Mouse (Mus musculus): ENCODE data around the gene Slc4a11. TPM values are rescaled to one million over a fixed set of nuclear protein-coding genes. Genes with fewer than 3 reads are reported as not detected.

The Slc4a11 gene
- polyA plus RNA-seq, 1 experiment from 2014 or later: 0.57 TPM

GRCm38 (mm10) chr2:130728906-130729585 lies 31.7 kb upstream of the Slc4a11 start:
- Histone ChIP-seq H3K4me1 (ENCODE audit: control insufficient read depth, insufficient read depth, low read length) (no peaks in the 10 kb centered on the region), H3K27me3 (ENCODE audit: control insufficient read depth, insufficient read depth, low read length) (no peaks in the 10 kb centered on the region), H3K27ac (replicated peaks; ENCODE audit: low read depth, low read length) (no peak overlapping the region), H3K9ac (ENCODE audit: low read length) (no peak overlapping the region), H3K36me3 (ENCODE audit: control insufficient read depth, insufficient read depth, low read length) (peaks cover 8% of the 10 kb centered on the region; the same call in 1 of the 2 replicates), H3K4me3 (ENCODE audit: low read depth, low read length) (no peak overlapping the region), H3K9me3 (ENCODE audit: control insufficient read depth, low read length) (no peaks in the 10 kb centered on the region), H3K4me2 (ENCODE audit: low read depth, severe bottlenecking) (no peak overlapping the region)
- no peak for ATAC-seq (ENCODE audit: insufficient number of reproducible peaks, low FRiP score, low TSS enrichment, low read depth)
- no peak for DNase-seq (ENCODE audit: low spot score)
- WGBS: 92% methylated on average over 2 of the region's 2 CpGs

GRCm38 (mm10) chr2:130727752-130728151 lies 30.4 kb upstream of the Slc4a11 start:
- H3K9me3 ChIP-seq (ENCODE audit: control insufficient read depth, low read length): no peaks in the 10 kb centered on the region
- 93% methylated on average over 1 of the region's 1 CpGs for WGBS
- no peak overlapping the region for H3K4me2 ChIP-seq (ENCODE audit: low read depth, severe bottlenecking)
- no peak overlapping the region for H3K9ac ChIP-seq (ENCODE audit: low read length)
- no peaks in the 10 kb centered on the region for H3K27me3 ChIP-seq (ENCODE audit: control insufficient read depth, insufficient read depth, low read length)
- H3K36me3 ChIP-seq (ENCODE audit: control insufficient read depth, insufficient read depth, low read length): peaks cover 8% of the 10 kb centered on the region; the same call in 1 of the 2 replicates
- no peak overlapping the region for H3K27ac ChIP-seq (replicated peaks; ENCODE audit: low read depth, low read length)
- DNase-seq (ENCODE audit: low spot score): no peak
- no peak overlapping the region for H3K4me3 ChIP-seq (ENCODE audit: low read depth, low read length)
- ATAC-seq (ENCODE audit: insufficient number of reproducible peaks, low FRiP score, low TSS enrichment, low read depth): no peak
- no peaks in the 10 kb centered on the region for H3K4me1 ChIP-seq (ENCODE audit: control insufficient read depth, insufficient read depth, low read length)

- Histone ChIP-seq H3K36me3 (ENCODE audit: control insufficient read depth, insufficient read depth, low read length) (peaks cover 6% of the 10 kb centered on the region; the same call in 1 of the 2 replicates), H3K9me3 (ENCODE audit: control insufficient read depth, low read length) (no peaks in the 10 kb centered on the region), H3K27ac (replicated peaks; ENCODE audit: low read depth, low read length) (no peak overlapping the region), H3K4me2 (ENCODE audit: low read depth, severe bottlenecking) (no peak overlapping the region), H3K4me3 (ENCODE audit: low read depth, low read length) (no peak overlapping the region), H3K4me1 (ENCODE audit: control insufficient read depth, insufficient read depth, low read length) (no peaks in the 10 kb centered on the region), H3K27me3 (ENCODE audit: control insufficient read depth, insufficient read depth, low read length) (no peaks in the 10 kb centered on the region), H3K9ac (ENCODE audit: low read length) (no peak overlapping the region)
- DNase-seq (ENCODE audit: low spot score) (no peak), ATAC-seq (ENCODE audit: insufficient number of reproducible peaks, low FRiP score, low TSS enrichment, low read depth) (no peak)
- WGBS: 89% methylated on average over 4 of the region's 4 CpGs
These were observed 27.1 kb upstream of the Slc4a11 start for GRCm38 (mm10) chr2:130724369-130724768.

GRCm38 (mm10) chr2:130717951-130718350 lies 20.6 kb upstream of the Slc4a11 start:
- Histone ChIP-seq H3K4me2 (ENCODE audit: low read depth, severe bottlenecking) (no peak overlapping the region), H3K9me3 (ENCODE audit: control insufficient read depth, low read length) (no peaks in the 10 kb centered on the region), H3K27me3 (ENCODE audit: control insufficient read depth, insufficient read depth, low read length) (no peaks in the 10 kb centered on the region), H3K4me1 (ENCODE audit: control insufficient read depth, insufficient read depth, low read length) (no peaks in the 10 kb centered on the region), H3K9ac (ENCODE audit: low read length) (no peak overlapping the region), H3K36me3 (ENCODE audit: control insufficient read depth, insufficient read depth, low read length) (peaks cover 3% of the 10 kb centered on the region; the same call in 1 of the 2 replicates), H3K4me3 (ENCODE audit: low read depth, low read length) (no peak overlapping the region), H3K27ac (replicated peaks; ENCODE audit: low read depth, low read length) (no peak overlapping the region)
- no peak for DNase-seq (ENCODE audit: low spot score)
- WGBS: 70% methylated on average over 6 of the region's 6 CpGs
- ATAC-seq (ENCODE audit: insufficient number of reproducible peaks, low FRiP score, low TSS enrichment, low read depth): no peak

GRCm38 (mm10) chr2:130707057-130707456 lies 9.7 kb upstream of the Slc4a11 start:
- Histone ChIP-seq H3K27me3 (ENCODE audit: control insufficient read depth, insufficient read depth, low read length) (no peaks in the 10 kb centered on the region), H3K4me3 (ENCODE audit: low read depth, low read length) (no peak overlapping the region), H3K4me2 (ENCODE audit: low read depth, severe bottlenecking) (no peak overlapping the region), H3K9me3 (ENCODE audit: control insufficient read depth, low read length) (no peaks in the 10 kb centered on the region), H3K9ac (ENCODE audit: low read length) (no peak overlapping the region), H3K36me3 (ENCODE audit: control insufficient read depth, insufficient read depth, low read length) (no peaks in the 10 kb centered on the region), H3K27ac (replicated peaks; ENCODE audit: low read depth, low read length) (no peak overlapping the region), H3K4me1 (ENCODE audit: control insufficient read depth, insufficient read depth, low read length) (no peaks in the 10 kb centered on the region)
- ATAC-seq (ENCODE audit: insufficient number of reproducible peaks, low FRiP score, low TSS enrichment, low read depth) (no peak), DNase-seq (ENCODE audit: low spot score) (no peak)
- WGBS: 53% methylated on average over 10 of the region's 10 CpGs

- no peak overlapping the region for H3K4me3 ChIP-seq (ENCODE audit: low read depth, low read length)
- no peaks in the 10 kb centered on the region for H3K27me3 ChIP-seq (ENCODE audit: control insufficient read depth, insufficient read depth, low read length)
- H3K36me3 ChIP-seq (ENCODE audit: control insufficient read depth, insufficient read depth, low read length): no peaks in the 10 kb centered on the region
- no peaks in the 10 kb centered on the region for H3K4me1 ChIP-seq (ENCODE audit: control insufficient read depth, insufficient read depth, low read length)
- no peak overlapping the region for H3K27ac ChIP-seq (replicated peaks; ENCODE audit: low read depth, low read length)
- H3K9me3 ChIP-seq (ENCODE audit: control insufficient read depth, low read length): no peaks in the 10 kb centered on the region
- ATAC-seq (ENCODE audit: insufficient number of reproducible peaks, low FRiP score, low TSS enrichment, low read depth) (no peak), DNase-seq (ENCODE audit: low spot score) (no peak)
- no peak overlapping the region for H3K4me2 ChIP-seq (ENCODE audit: low read depth, severe bottlenecking)
- H3K9ac ChIP-seq (ENCODE audit: low read length): no peak overlapping the region
- 60% methylated on average over 4 of the region's 4 CpGs for WGBS
These were observed 9.3 kb upstream of the Slc4a11 start for GRCm38 (mm10) chr2:130706602-130707001.

GRCm38 (mm10) chr2:130705178-130705577 lies 7.9 kb upstream of the Slc4a11 start:
- no peaks in the 10 kb centered on the region for H3K9me3 ChIP-seq (ENCODE audit: control insufficient read depth, low read length)
- H3K4me2 ChIP-seq (ENCODE audit: low read depth, severe bottlenecking): no peak overlapping the region
- H3K27me3 ChIP-seq (ENCODE audit: control insufficient read depth, insufficient read depth, low read length): no peaks in the 10 kb centered on the region
- 65% methylated on average over 6 of the region's 6 CpGs for WGBS
- DNase-seq (ENCODE audit: low spot score): no peak
- no peak for ATAC-seq (ENCODE audit: insufficient number of reproducible peaks, low FRiP score, low TSS enrichment, low read depth)
- no peak overlapping the region for H3K27ac ChIP-seq (replicated peaks; ENCODE audit: low read depth, low read length)
- H3K36me3 ChIP-seq (ENCODE audit: control insufficient read depth, insufficient read depth, low read length): no peaks in the 10 kb centered on the region
- H3K4me3 ChIP-seq (ENCODE audit: low read depth, low read length): no peak overlapping the region
- no peak overlapping the region for H3K9ac ChIP-seq (ENCODE audit: low read length)
- H3K4me1 ChIP-seq (ENCODE audit: control insufficient read depth, insufficient read depth, low read length): no peaks in the 10 kb centered on the region

- ATAC-seq (ENCODE audit: insufficient number of reproducible peaks, low FRiP score, low TSS enrichment, low read depth) (no peak), DNase-seq (ENCODE audit: low spot score) (no peak)
- H3K27me3 ChIP-seq (ENCODE audit: control insufficient read depth, insufficient read depth, low read length): peaks cover 3% of the 10 kb centered on the region; the same call in 1 of the 2 replicates
- H3K4me2 ChIP-seq (ENCODE audit: low read depth, severe bottlenecking): no peak overlapping the region
- no peak overlapping the region for H3K9ac ChIP-seq (ENCODE audit: low read length)
- no peak overlapping the region for H3K4me3 ChIP-seq (ENCODE audit: low read depth, low read length)
- 60% methylated on average over 9 of the region's 9 CpGs for WGBS
- H3K9me3 ChIP-seq (ENCODE audit: control insufficient read depth, low read length): no peaks in the 10 kb centered on the region
- no peak overlapping the region for H3K27ac ChIP-seq (replicated peaks; ENCODE audit: low read depth, low read length)
- H3K36me3 ChIP-seq (ENCODE audit: control insufficient read depth, insufficient read depth, low read length): no peaks in the 10 kb centered on the region
- H3K4me1 ChIP-seq (ENCODE audit: control insufficient read depth, insufficient read depth, low read length): no peaks in the 10 kb centered on the region
These were observed 7.0 kb upstream of the Slc4a11 start for GRCm38 (mm10) chr2:130704040-130705001.
